10 mouse cellular contexts compared by ENCODE assay signal in the genomic region with DNA sequence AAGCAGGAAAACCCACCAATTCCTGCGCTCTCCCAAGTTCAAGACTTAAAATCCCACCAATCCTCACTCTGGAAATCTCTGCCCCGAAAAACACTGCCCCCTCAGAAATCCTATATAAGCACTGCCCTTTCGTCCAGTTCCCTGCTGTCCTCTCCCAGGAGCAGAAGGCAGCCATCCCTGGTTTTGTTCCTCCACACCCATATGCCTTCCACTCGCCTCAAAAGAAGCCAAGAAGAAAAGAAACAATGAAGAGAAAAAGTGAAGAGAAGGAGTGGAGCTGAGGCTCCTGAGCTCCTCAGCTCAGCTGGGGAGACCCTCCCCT. TPM values are rescaled to one million over a fixed set of nuclear protein-coding genes. Genes with fewer than 3 reads are reported as not detected.
A peak's percentile ranks its signal among the peaks of the same experiment; 100 is the strongest.
DNase-seq lines count a peak whose midpoint lies in the region; ATAC-seq and TF ChIP-seq lines count a peak whose summit lies in the region.
"Had no signal": no experiment of that assay in that cellular context is flagged by ENCODE, and none has a peak within 500 bp of the region (broad histone marks: within the 10 kb centered on the region; RNA-seq: fewer than 3 reads in every experiment).

No protein-coding gene starts in this region.

- no peak overlapping the region for H3K27ac ChIP-seq in heart, embryonic 12.5 days (ENCODE audit: poor library complexity, severe bottlenecking)
- H3K27ac ChIP-seq in forebrain, embryonic 16.5 days (ENCODE audit: low read length) = peak overlapping the region; percentile 98
- H3K27ac ChIP-seq in liver, postnatal 0 days (ENCODE audit: low read depth) = no peak overlapping the region
- no peak overlapping the region for H3K27ac ChIP-seq in left cerebral cortex, adult 2 months

- ATAC-seq in heart, embryonic 12.5 days (ENCODE audit: insufficient number of reproducible peaks, low FRiP score) = no peak
- ATAC-seq in forebrain, embryonic 16.5 days = no peak
- ATAC-seq in liver, postnatal 0 days = no peak

- TF ChIP-seq CTCF in liver, postnatal 0 days (IDR thresholded peaks at IDR 0.05; ENCODE audit: low read depth) = no peak
- no peak for TF ChIP-seq CTCF in left cerebral cortex, adult 2 months (IDR thresholded peaks at IDR 0.05)

- H3K36me3 ChIP-seq in heart, embryonic 12.5 days = no peaks in the 10 kb centered on the region
- H3K36me3 ChIP-seq in forebrain, embryonic 16.5 days (ENCODE audit: control insufficient read depth, insufficient read depth) = no peaks in the 10 kb centered on the region
- no peaks in the 10 kb centered on the region for H3K36me3 ChIP-seq in liver, postnatal 0 days (replicated peaks; ENCODE audit: insufficient read depth, low read length)

- no peaks in the 10 kb centered on the region for H3K9me3 ChIP-seq in heart, embryonic 12.5 days (replicated peaks)
- no peaks in the 10 kb centered on the region for H3K9me3 ChIP-seq in forebrain, embryonic 16.5 days (ENCODE audit: control insufficient read depth, low read length)
- H3K9me3 ChIP-seq in liver, postnatal 0 days (ENCODE audit: low read length) = no peaks in the 10 kb centered on the region

- H3K4me3 ChIP-seq in heart, embryonic 12.5 days = no peak overlapping the region
- H3K4me3 ChIP-seq in forebrain, embryonic 16.5 days (replicated peaks; ENCODE audit: low read length) = peak overlapping the region; percentile 73
- H3K4me3 ChIP-seq in liver, postnatal 0 days (ENCODE audit: low read depth, low read length) = no peak overlapping the region
- H3K4me3 ChIP-seq in left cerebral cortex, adult 2 months = no peak overlapping the region; the same call in 1 of the 2 replicates

- H3K4me2 ChIP-seq in heart, embryonic 12.5 days = peak overlapping the region; percentile 86
- peak overlapping the region; percentile 66 for H3K4me2 ChIP-seq in forebrain, embryonic 16.5 days (ENCODE audit: low read length)
- peak overlapping the region; percentile 83; the same call in 1 of the 2 replicates for H3K4me2 ChIP-seq in liver, postnatal 0 days (ENCODE audit: low read depth, low read length)

- no peak overlapping the region for H3K9ac ChIP-seq in heart, embryonic 12.5 days
- H3K9ac ChIP-seq in forebrain, embryonic 16.5 days (replicated peaks; ENCODE audit: low read depth, low read length) = peak overlapping the region; percentile 89
- H3K9ac ChIP-seq in liver, postnatal 0 days (replicated peaks) = no peak overlapping the region

- no peak for DNase-seq in heart, postnatal 4 days
- DNase-seq in cerebellum, adult 8-10 months = peak; percentile 28
- DNase-seq in liver, postnatal 0 days = no peak
- no peak for DNase-seq in adrenal gland, postnatal 25 days
- no peak for DNase-seq in left cerebral cortex, adult 2 months (ENCODE audit: extremely low spot score in 1 of 2, low spot score in 2 of 2)
- no peak for DNase-seq in layer of hippocampus, postnatal 36 days
- DNase-seq: thymus, postnatal 14 days had no signal

- peaks cover 16% of the 10 kb centered on the region for H3K27me3 ChIP-seq in heart, embryonic 12.5 days (replicated peaks)
- no peaks in the 10 kb centered on the region for H3K27me3 ChIP-seq in forebrain, embryonic 16.5 days (replicated peaks; ENCODE audit: control insufficient read depth, insufficient read depth, low read length)
- peaks cover 6% of the 10 kb centered on the region; the same call in 1 of the 2 replicates for H3K27me3 ChIP-seq in liver, postnatal 0 days (ENCODE audit: insufficient read depth, low read length)

- no peaks in the 10 kb centered on the region for H3K4me1 ChIP-seq in heart, embryonic 12.5 days (replicated peaks)
- no peaks in the 10 kb centered on the region for H3K4me1 ChIP-seq in forebrain, embryonic 16.5 days (replicated peaks; ENCODE audit: control insufficient read depth, insufficient read depth, low read length)
- H3K4me1 ChIP-seq in liver, postnatal 0 days (ENCODE audit: insufficient read depth) = no peaks in the 10 kb centered on the region

- TF ChIP-seq EP300 in liver, postnatal 0 days (IDR thresholded peaks at IDR 0.05; ENCODE audit: low read depth) = no peak

- intact Hi-C loops in left cerebral cortex, adult 2 months (cut with DNase I) = no loop called here

- 45% methylated on average over 4 of the region's 4 CpGs for WGBS in heart, embryonic 12.5 days
- 44% methylated on average over 4 of the region's 4 CpGs for WGBS in forebrain, embryonic 16.5 days
- WGBS in liver, postnatal 0 days (ENCODE audit: insufficient replicate concordance) = 53% methylated on average over 4 of the region's 4 CpGs

RNA-seq across cellular contexts. Expression of a gene that starts 0.7 kb away (rescaled TPM):
- not detected in 2 replicates for polyA plus RNA-seq in heart, embryonic 12.5 days (2016; fragmentation: Nextera tagmentation; extraction: Ambion mirVana)
- total RNA-seq in heart, postnatal 4 days (2021) = not detected
- 2.6 and 4.4 TPM in 2 replicates for polyA plus RNA-seq in forebrain, embryonic 16.5 days (2015; fragmentation: Nextera tagmentation; extraction: Ambion mirVana)
- polyA plus RNA-seq in liver, postnatal 0 days (2015; fragmentation: Nextera tagmentation; extraction: Ambion mirVana) = 0.08 TPM in 1 of 2 replicates, not detected in the other
- total RNA-seq in adrenal gland, postnatal 25 days (2021) = 1.7 and 3.4 TPM in 2 replicates
- 1 to 10 TPM; 2.5 to 4.4 TPM for total RNA-seq in left cerebral cortex, adult 2 months (2021)
- 1 to 10 TPM; 2.3 to 3.6 TPM for total RNA-seq in layer of hippocampus, postnatal 36 days (2021)
- total RNA-seq: monocyte, adult 5-6 weeks had no signal

RNA-seq across cellular contexts. Expression of a gene that starts 22.4 kb away (rescaled TPM):
- not detected in 2 replicates for polyA plus RNA-seq in heart, embryonic 12.5 days (2016; fragmentation: Nextera tagmentation; extraction: Ambion mirVana)
- total RNA-seq in heart, postnatal 4 days (2021) = not detected
- polyA plus RNA-seq in forebrain, embryonic 16.5 days (2015; fragmentation: Nextera tagmentation; extraction: Ambion mirVana) = not detected in 2 replicates
- not detected in 2 replicates for polyA plus RNA-seq in liver, postnatal 0 days (2015; fragmentation: Nextera tagmentation; extraction: Ambion mirVana)
- not detected in 2 replicates for total RNA-seq in adrenal gland, postnatal 25 days (2021)
- total RNA-seq in left cerebral cortex, adult 2 months (2021) = not detected
- not detected for total RNA-seq in layer of hippocampus, postnatal 36 days (2021)
- total RNA-seq: monocyte, adult 5-6 weeks had no signal

RNA-seq across cellular contexts. Expression of a gene that starts 44.7 kb away (rescaled TPM):
- polyA plus RNA-seq in heart, embryonic 12.5 days (2016; fragmentation: Nextera tagmentation; extraction: Ambion mirVana) = 0.09 TPM in 1 of 2 replicates, not detected in the other
- total RNA-seq in heart, postnatal 4 days (2021) = under 1 TPM; 0.09 to 0.31 TPM
- not detected in 2 replicates for polyA plus RNA-seq in forebrain, embryonic 16.5 days (2015; fragmentation: Nextera tagmentation; extraction: Ambion mirVana)
- not detected in 2 replicates for polyA plus RNA-seq in liver, postnatal 0 days (2015; fragmentation: Nextera tagmentation; extraction: Ambion mirVana)
- total RNA-seq in adrenal gland, postnatal 25 days (2021) = 0.43 TPM in 1 of 2 replicates, not detected in the other
- under 1 TPM; 0.65 to 0.68 TPM for total RNA-seq in left cerebral cortex, adult 2 months (2021)
- under 1 TPM; 0.43 to 0.82 TPM for total RNA-seq in layer of hippocampus, postnatal 36 days (2021)
